Mouse (Mus musculus): ENCODE results near the gene Olfr1044. TPM values are rescaled to one million over a fixed set of nuclear protein-coding genes. Genes with fewer than 3 reads are reported as not detected.

The Olfr1044 gene
- polyA plus RNA-seq, 1 experiment from 2014 or later = not detected

Other genes with a start within 250 kb of the Olfr1044 start
- gene Olfr1028, start 227.4 kb downstream of the Olfr1044 start, polyA plus RNA-seq (2015; fragmentation: Nextera tagmentation; extraction: Ambion mirVana) = not detected in 2 replicates
- gene Olfr1029, start 203.9 kb downstream of the Olfr1044 start, polyA plus RNA-seq (2015; fragmentation: Nextera tagmentation; extraction: Ambion mirVana) = not detected in 2 replicates
- not detected in 2 replicates for gene Olfr1030, start 198.5 kb downstream of the Olfr1044 start, polyA plus RNA-seq (2015; fragmentation: Nextera tagmentation; extraction: Ambion mirVana)
- not detected in 2 replicates for gene Olfr1031, start 187.5 kb downstream of the Olfr1044 start, polyA plus RNA-seq (2015; fragmentation: Nextera tagmentation; extraction: Ambion mirVana)
- gene Olfr1032, start 172.3 kb downstream of the Olfr1044 start, polyA plus RNA-seq (2015; fragmentation: Nextera tagmentation; extraction: Ambion mirVana) = not detected in 2 replicates
- gene Olfr1033, start 157.2 kb downstream of the Olfr1044 start, polyA plus RNA-seq (2015; fragmentation: Nextera tagmentation; extraction: Ambion mirVana) = not detected in 2 replicates
- gene Olfr1034, start 132.0 kb downstream of the Olfr1044 start, polyA plus RNA-seq (2015; fragmentation: Nextera tagmentation; extraction: Ambion mirVana) = not detected in 2 replicates
- gene Olfr1036, start 103.8 kb downstream of the Olfr1044 start, polyA plus RNA-seq (2015; fragmentation: Nextera tagmentation; extraction: Ambion mirVana) = not detected in 2 replicates
- not detected in 2 replicates for gene Olfr1037, start 90.4 kb downstream of the Olfr1044 start, polyA plus RNA-seq (2015; fragmentation: Nextera tagmentation; extraction: Ambion mirVana)
- not detected in 2 replicates for gene Olfr1039, start 41.9 kb downstream of the Olfr1044 start, polyA plus RNA-seq (2015; fragmentation: Nextera tagmentation; extraction: Ambion mirVana)
- not detected in 2 replicates for gene Olfr1040, start 31.1 kb downstream of the Olfr1044 start, polyA plus RNA-seq (2015; fragmentation: Nextera tagmentation; extraction: Ambion mirVana)
- gene Olfr1042, start 16.0 kb downstream of the Olfr1044 start, polyA plus RNA-seq (2015; fragmentation: Nextera tagmentation; extraction: Ambion mirVana) = not detected in 2 replicates
- not detected in 2 replicates for gene Olfr1043, start 10.3 kb downstream of the Olfr1044 start, polyA plus RNA-seq (2015; fragmentation: Nextera tagmentation; extraction: Ambion mirVana)
- gene Olfr52, start 7.9 kb upstream of the Olfr1044 start, polyA plus RNA-seq (2015; fragmentation: Nextera tagmentation; extraction: Ambion mirVana) = not detected in 2 replicates
- not detected in 2 replicates for gene Olfr1045, start 25.2 kb upstream of the Olfr1044 start, polyA plus RNA-seq (2015; fragmentation: Nextera tagmentation; extraction: Ambion mirVana)
- gene Olfr1046, start 41.5 kb upstream of the Olfr1044 start, polyA plus RNA-seq (2015; fragmentation: Nextera tagmentation; extraction: Ambion mirVana) = not detected in 2 replicates
- gene Olfr1047, start 53.6 kb upstream of the Olfr1044 start, polyA plus RNA-seq (2015; fragmentation: Nextera tagmentation; extraction: Ambion mirVana) = not detected in 2 replicates
- gene Olfr1048, start 62.5 kb upstream of the Olfr1044 start, polyA plus RNA-seq (2015; fragmentation: Nextera tagmentation; extraction: Ambion mirVana) = not detected in 2 replicates
- gene Olfr1049, start 80.5 kb upstream of the Olfr1044 start, polyA plus RNA-seq (2015; fragmentation: Nextera tagmentation; extraction: Ambion mirVana) = not detected in 2 replicates
- not detected in 2 replicates for gene Olfr1051, start 101.3 kb upstream of the Olfr1044 start, polyA plus RNA-seq (2015; fragmentation: Nextera tagmentation; extraction: Ambion mirVana)
- gene Olfr1052, start 114.6 kb upstream of the Olfr1044 start, polyA plus RNA-seq (2015; fragmentation: Nextera tagmentation; extraction: Ambion mirVana) = not detected in 2 replicates
- gene Olfr1053, start 137.5 kb upstream of the Olfr1044 start, polyA plus RNA-seq (2015; fragmentation: Nextera tagmentation; extraction: Ambion mirVana) = not detected in 2 replicates
- not detected in 2 replicates for gene Olfr1054, start 157.6 kb upstream of the Olfr1044 start, polyA plus RNA-seq (2015; fragmentation: Nextera tagmentation; extraction: Ambion mirVana)
- not detected in 2 replicates for gene Olfr1055, start 172.5 kb upstream of the Olfr1044 start, polyA plus RNA-seq (2015; fragmentation: Nextera tagmentation; extraction: Ambion mirVana)
- not detected in 2 replicates for gene Olfr1056, start 184.6 kb upstream of the Olfr1044 start, polyA plus RNA-seq (2015; fragmentation: Nextera tagmentation; extraction: Ambion mirVana)
- not detected in 2 replicates for gene Olfr1057, start 200.6 kb upstream of the Olfr1044 start, polyA plus RNA-seq (2015; fragmentation: Nextera tagmentation; extraction: Ambion mirVana)
- gene Olfr1058, start 210.7 kb upstream of the Olfr1044 start, polyA plus RNA-seq (2015; fragmentation: Nextera tagmentation; extraction: Ambion mirVana) = not detected in 2 replicates
- not detected in 2 replicates for gene Olfr1061, start 236.2 kb upstream of the Olfr1044 start, polyA plus RNA-seq (2015; fragmentation: Nextera tagmentation; extraction: Ambion mirVana)
- not detected in 2 replicates for gene Olfr1062, start 248.9 kb upstream of the Olfr1044 start, polyA plus RNA-seq (2015; fragmentation: Nextera tagmentation; extraction: Ambion mirVana)

Data from midbrain, embryonic 15.5 days (tissue).